Mouse (Mus musculus) cerebellum, adult 2 months (tissue): Measurements from ENCODE around the gene Atcay.

Experiments
- CTCF ChIP-seq: fragments of 200-500 bp; IDR thresholded peaks from 2 replicates; pipeline ENCODE4 v1.5.1; 2011; ENCODE audit warnings: low read depth, mild to moderate bottlenecking, control low read depth, low read length, moderate library complexity, borderline replicate concordance; ENCODE audit not compliant: insufficient read depth
- POLR2A ChIP-seq: fragments of 200-500 bp; IDR thresholded peaks from 2 replicates; pipeline ENCODE4 v1.6.1; 2011; ENCODE audit warnings: low read length, control low read depth, borderline replicate concordance; ENCODE audit not compliant: insufficient read depth

DNA sequence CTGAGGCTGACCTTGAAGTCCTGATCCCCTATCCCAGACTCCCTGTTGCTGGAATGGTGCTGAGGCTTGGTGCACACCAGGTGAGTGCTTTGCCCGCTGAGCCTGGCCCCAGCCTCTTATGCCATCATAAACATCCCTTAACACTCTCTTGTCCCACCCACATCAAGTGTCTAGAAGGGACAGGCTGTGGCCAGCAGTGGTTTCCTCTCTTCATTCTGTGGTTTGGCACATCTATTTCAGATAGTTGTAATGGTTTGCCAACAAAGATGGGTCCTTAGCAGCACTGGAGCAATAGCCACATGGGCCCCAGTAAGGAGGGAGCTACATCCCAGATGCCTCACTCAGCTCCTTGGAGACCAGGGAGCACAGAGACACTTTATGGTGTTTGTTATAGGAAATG is 24.3 kb upstream of the Atcay start:
- TF ChIP-seq POLR2A (no peak), CTCF (no peak)
